Mouse (Mus musculus) embryonic facial prominence, embryonic 12.5 days (tissue): ENCODE measurements around the gene Lrr1. TPM values are rescaled to one million over a fixed set of nuclear protein-coding genes. Genes with fewer than 3 reads are reported as not detected.
"Not testable (repeated sequence)": the region's sequence is repeated elsewhere in the genome, so short reads cannot be mapped to it uniquely, and the experiment has no call there.

Experiments used
- ATAC-seq: fragments of 200-750 bp; cut with Nextera tagmentation; 2 replicates; pipeline ENCODE4 v1.8.0; 2017; ENCODE audit not compliant: insufficient number of reproducible peaks, insufficient read depth, low FRiP score, low TSS enrichment
- H3K27ac ChIP-seq: fragments of 300-500 bp; sonication (generic); 2 replicates; pipeline ENCODE4 v1.5.1; 2016; ENCODE audit warnings: mild to moderate bottlenecking
- H3K27me3 ChIP-seq: fragments of 300-500 bp; sonication (generic); 2 replicates; pipeline ENCODE4 v1.6.1; 2016; ENCODE audit warnings: mild to moderate bottlenecking, moderate library complexity
- H3K36me3 ChIP-seq: fragments of 300-500 bp; sonication (generic); 2 replicates; pipeline ENCODE4 v1.6.1; 2016; ENCODE audit warnings: mild to moderate bottlenecking
- H3K4me1 ChIP-seq: fragments of 300-500 bp; sonication (generic); 2 replicates; pipeline ENCODE4 v1.6.1; 2016
- H3K4me2 ChIP-seq: fragments of 300-500 bp; sonication (generic); replicated peaks from 2 replicates; pipeline ENCODE4 v1.6.1; 2016; ENCODE audit warnings: mild to moderate bottlenecking, moderate library complexity
- H3K4me3 ChIP-seq: fragments of 300-500 bp; sonication (generic); 2 replicates; pipeline ENCODE4 v1.5.1; 2016; ENCODE audit warnings: mild to moderate bottlenecking
- H3K9ac ChIP-seq: fragments of 300-500 bp; sonication (generic); 2 replicates; pipeline ENCODE4 v1.6.1; 2016; ENCODE audit warnings: mild to moderate bottlenecking, moderate library complexity
- H3K9me3 ChIP-seq: fragments of 300-500 bp; sonication (generic); 2 replicates; pipeline ENCODE4 v1.6.1; 2016; ENCODE audit warnings: mild to moderate bottlenecking, moderate library complexity
- WGBS: fragments of 180-500 bp; shearing (Covaris S2); methylation state at CpG from one replicate; pipeline ENCODE4 v1.1.7; 2016; 5-methylcytosine and 5-hydroxymethylcytosine counted together
- polyA plus RNA-seq: library from polyadenylated mRNA; unstranded; fragments of >200 nt; fragmentation: Nextera tagmentation; extraction: Ambion mirVana; gene quantifications from 2 replicates; pipeline ENCODE4 v1.2.1, GENCODE M21; 2016

Gene Lrr1
- polyA plus RNA-seq, 1 experiment from 2014 or later: 23.6 TPM

DNA sequence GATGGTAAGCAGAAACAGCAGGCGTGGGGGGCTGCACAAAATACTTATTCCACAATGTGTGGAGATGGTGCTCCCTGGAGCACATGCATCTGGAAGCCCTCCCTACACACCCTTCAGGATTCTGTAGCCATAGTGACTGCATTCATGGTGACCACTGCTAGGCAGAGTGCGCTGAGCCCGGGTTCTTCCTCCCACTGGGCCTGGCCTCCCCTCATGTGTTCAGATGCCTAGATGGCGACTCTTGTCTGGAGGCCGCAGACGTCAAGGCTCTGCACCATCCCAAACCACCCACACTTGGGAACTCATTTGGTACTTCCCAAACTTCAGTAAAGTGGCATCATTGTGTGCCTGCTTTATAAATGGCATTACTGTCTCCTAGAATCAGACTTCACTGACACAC lies 25.2 kb upstream of the Lrr1 start:
- Histone ChIP-seq H3K9ac (no peak overlapping the region), H3K4me2 (no peak overlapping the region), H3K36me3 (no peaks in the 10 kb centered on the region), H3K27me3 (no peaks in the 10 kb centered on the region), H3K4me1 (no peaks in the 10 kb centered on the region), H3K9me3 (no peaks in the 10 kb centered on the region), H3K27ac (no peak overlapping the region), H3K4me3 (no peak overlapping the region)
- no peak for ATAC-seq
- WGBS: 71% methylated on average over 6 of the region's 6 CpGs

DNA sequence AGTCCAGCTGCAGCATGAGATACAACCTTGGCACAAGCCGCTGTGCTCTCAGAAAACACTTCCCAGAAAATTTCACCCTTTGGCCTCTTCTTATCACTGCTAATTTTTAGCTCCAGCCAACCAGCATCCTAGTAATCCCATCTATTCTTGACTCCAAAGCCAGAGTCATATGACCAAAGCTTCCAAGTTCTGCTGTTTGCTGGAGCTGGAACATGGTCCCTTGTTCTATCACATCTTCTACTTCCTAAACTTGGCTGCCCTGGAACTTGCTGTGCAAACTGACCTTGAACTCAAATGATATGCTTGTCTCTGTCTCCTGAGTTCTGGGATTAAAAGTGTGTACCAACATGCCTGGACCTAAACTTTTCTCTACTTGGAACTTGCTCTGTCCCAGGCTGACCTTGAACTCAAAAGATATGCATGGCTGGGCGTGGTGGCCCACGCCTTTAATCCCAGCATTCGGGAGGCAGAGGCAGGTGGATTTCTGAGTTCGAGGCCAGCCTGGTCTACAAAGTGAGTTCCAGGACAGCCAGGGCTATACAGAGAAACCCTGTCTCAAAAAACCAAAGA lies 21.4 kb upstream of the Lrr1 start:
- Histone ChIP-seq H3K4me2 (no peak overlapping the region), H3K4me3 (no peak overlapping the region), H3K27me3 (no peaks in the 10 kb centered on the region), H3K27ac (no peak overlapping the region), H3K36me3 (no peaks in the 10 kb centered on the region), H3K9ac (no peak overlapping the region), H3K9me3 (no peaks in the 10 kb centered on the region), H3K4me1 (no peaks in the 10 kb centered on the region)
- 89% methylated on average over 5 of the region's 5 CpGs for WGBS
- no peak for ATAC-seq

DNA sequence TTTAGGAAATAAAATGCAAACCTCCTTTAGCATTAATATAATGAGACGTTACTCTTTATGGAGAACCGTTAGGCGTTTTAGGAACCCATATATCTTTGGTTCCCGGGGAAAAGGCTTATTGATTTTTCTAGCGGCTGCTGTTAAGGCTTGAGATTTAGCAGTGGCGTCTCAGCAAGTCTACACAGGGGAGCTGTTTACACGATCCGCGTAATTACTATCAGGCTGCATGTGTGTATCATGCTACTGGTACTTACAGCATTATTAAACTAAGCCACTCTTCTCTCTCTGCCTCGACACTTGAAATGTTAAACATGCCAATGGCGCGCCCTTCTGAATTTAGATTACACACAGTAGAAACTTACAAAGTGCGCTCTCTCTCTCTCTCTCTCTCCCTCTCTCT lies 18.6 kb upstream of the Lrr1 start:
- H3K9ac ChIP-seq: no peak overlapping the region
- no peak for ATAC-seq
- H3K36me3 ChIP-seq: no peaks in the 10 kb centered on the region
- H3K9me3 ChIP-seq: no peaks in the 10 kb centered on the region
- H3K27me3 ChIP-seq: no peaks in the 10 kb centered on the region
- H3K27ac ChIP-seq: no peak overlapping the region
- no peaks in the 10 kb centered on the region for H3K4me1 ChIP-seq
- no peak overlapping the region for H3K4me3 ChIP-seq
- 82% methylated on average over 13 of the region's 13 CpGs for WGBS
- H3K4me2 ChIP-seq: no peak overlapping the region

DNA sequence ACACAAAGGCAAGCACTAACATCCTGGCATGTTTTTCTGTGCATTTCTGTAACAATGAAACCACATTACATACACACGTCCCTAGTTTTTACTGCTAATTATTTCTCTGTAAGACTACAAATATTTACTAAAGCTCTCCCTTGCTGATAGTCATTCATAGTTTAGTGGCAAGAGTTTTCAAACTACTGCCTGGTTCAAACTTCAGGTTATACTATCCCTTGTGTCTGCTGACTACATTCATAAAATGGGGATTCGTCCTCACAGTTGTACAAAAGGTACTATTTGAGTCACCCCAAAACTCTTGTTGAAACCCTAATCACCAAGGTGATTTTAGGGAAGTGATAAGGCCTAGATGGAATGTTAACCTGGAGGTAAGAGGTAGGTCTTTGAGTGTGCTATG lies 12.7 kb upstream of the Lrr1 start:
- H3K9ac ChIP-seq: no peak overlapping the region
- WGBS: 86% methylated on average over 2 of the region's 2 CpGs
- no peak overlapping the region for H3K27ac ChIP-seq
- no peaks in the 10 kb centered on the region for H3K9me3 ChIP-seq
- H3K27me3 ChIP-seq: no peaks in the 10 kb centered on the region
- no peak overlapping the region for H3K4me2 ChIP-seq
- H3K4me1 ChIP-seq: peaks cover 4% of the 10 kb centered on the region
- ATAC-seq: no peak
- no peak overlapping the region for H3K4me3 ChIP-seq
- H3K36me3 ChIP-seq: peaks cover 20% of the 10 kb centered on the region

DNA sequence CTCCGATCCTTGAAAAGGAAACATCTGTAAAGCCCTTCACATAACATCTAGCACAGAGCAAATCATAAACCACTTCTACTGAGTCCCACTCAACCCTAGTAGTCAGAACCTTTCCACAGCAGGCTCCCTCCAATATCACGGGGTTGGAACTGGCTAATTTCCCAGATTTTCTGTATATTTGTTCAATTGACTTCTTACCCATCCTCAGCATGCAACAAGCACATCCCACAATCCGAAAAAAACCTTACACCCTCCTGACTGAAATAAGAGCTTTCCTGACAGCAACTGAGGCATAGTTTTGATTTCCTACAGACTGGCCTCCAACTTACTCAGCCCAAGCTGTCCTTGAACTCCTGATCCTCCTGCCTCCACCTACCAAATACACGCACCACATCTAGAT lies 12.2 kb upstream of the Lrr1 start:
- no peak overlapping the region for H3K9ac ChIP-seq

DNA sequence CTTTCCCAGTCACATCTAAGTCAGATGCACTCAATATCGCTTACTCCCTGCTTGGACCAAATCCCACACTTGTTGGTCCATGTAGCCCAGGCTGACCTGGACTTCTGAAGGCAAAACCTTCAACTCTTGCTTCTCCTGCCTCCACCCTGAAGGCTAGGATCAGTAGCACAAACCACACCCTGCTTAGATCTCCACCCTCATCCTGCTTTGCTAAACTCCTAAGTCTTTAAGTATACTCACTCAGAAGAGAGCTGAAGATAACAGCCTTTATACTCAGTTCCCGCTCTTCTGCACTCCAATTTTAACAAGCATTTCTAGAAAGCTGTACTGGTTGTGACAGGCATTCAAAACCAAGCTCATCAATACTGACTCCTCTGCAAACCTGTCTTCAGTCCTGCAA lies 11.5 kb upstream of the Lrr1 start:
- Histone ChIP-seq H3K27me3 (no peaks in the 10 kb centered on the region), H3K4me3 (no peak overlapping the region), H3K4me1 (peaks cover 4% of the 10 kb centered on the region), H3K27ac (no peak overlapping the region), H3K4me2 (no peak overlapping the region), H3K9me3 (no peaks in the 10 kb centered on the region), H3K9ac (no peak overlapping the region), H3K36me3 (peaks cover 20% of the 10 kb centered on the region)
- WGBS: 97% methylated on average over 2 of the region's 2 CpGs
- no peak for ATAC-seq

More for the DNA sequence above, 12.2 kb upstream of the Lrr1 start:
- no peak for ATAC-seq
- no peaks in the 10 kb centered on the region for H3K9me3 ChIP-seq
- 86% methylated on average over 4 of the region's 4 CpGs for WGBS
- H3K4me3 ChIP-seq: no peak overlapping the region
- no peak overlapping the region for H3K4me2 ChIP-seq
- H3K4me1 ChIP-seq: peaks cover 4% of the 10 kb centered on the region
- H3K36me3 ChIP-seq: peaks cover 20% of the 10 kb centered on the region
- H3K27me3 ChIP-seq: no peaks in the 10 kb centered on the region
- H3K27ac ChIP-seq: no peak overlapping the region

DNA sequence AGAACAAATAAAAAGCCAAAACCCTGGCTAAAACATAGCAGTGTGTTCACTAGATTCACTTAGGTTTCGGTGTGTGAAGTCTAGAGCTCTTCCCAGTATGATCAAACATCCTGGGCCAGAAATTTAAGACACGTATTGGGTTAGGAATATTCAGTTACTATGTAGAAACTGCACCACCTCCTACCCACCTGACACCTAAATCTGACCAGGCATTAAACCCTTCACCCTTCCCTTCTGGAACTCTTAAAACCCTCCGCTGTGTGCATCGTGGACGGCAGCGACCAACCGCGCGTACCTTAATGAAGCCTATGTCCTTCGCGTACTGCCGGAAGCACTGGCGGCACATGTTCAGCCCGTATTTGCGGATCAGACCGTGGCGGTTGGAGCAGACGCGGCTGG lies 10.2 kb upstream of the Lrr1 start:
- H3K27ac ChIP-seq: peak overlapping the region; percentile 93
- ATAC-seq: no peak
- 1% methylated on average over 19 of the region's 19 CpGs for WGBS

DNA sequence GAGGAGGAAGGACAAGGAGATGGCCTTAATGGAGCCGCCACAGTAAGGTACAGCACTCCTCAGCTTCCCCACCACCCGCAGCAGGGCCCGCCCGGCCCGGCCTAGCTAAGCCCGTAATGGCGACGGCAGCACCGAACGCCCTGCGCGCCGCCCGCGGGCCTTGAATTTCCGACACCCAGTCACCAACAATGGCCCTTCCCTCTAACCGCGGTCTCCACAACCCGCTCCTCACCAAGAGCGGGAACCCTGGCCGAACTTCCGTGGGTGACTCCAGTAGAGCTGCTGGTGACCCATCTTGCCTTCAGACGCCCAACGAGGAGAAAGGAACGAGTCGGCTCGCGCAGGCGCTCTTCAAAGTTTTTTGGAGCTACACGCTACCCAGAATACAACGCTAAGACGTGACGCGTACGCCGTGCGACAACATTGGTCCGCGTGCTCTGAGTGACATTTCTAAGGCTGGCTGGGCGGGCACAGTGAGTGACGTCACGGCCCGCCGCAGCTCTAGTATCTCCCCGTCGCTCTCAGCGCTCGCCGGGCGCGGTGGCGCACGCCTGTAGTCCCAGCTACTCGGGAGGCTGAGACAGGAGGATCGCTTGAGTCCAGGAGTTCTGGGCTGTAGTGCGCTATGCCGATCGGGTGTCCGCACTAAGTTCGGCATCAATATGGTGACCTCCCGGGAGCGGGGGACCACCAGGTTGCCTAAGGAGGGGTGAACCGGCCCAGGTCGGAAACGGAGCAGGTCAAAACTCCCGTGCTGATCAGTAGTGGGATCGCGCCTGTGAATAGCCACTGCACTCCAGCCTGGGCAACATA lies 9.6 kb upstream of the Lrr1 start, which contains the start of gene Rps29:
Gene Rps29 (minus strand): TSS at position 422 of the 813 bp plus-strand sequence.
- H3K27me3 ChIP-seq, H3K9me3 ChIP-seq, H3K4me1 ChIP-seq: not testable (repeated sequence)
- peak; percentile 99 for ATAC-seq
- Histone ChIP-seq H3K27ac (peak within 1 kb of the TSS; percentile 93), H3K9ac (peak within 1 kb of the TSS; percentile 91), H3K36me3 (peaks cover 20% of the 10 kb centered on the region), H3K4me3 (peak within 1 kb of the TSS; percentile 75), H3K4me2 (peak within 1 kb of the TSS; percentile 71)
- under 1% methylated on average over 60 of the region's 68 CpGs for WGBS

More for the DNA sequence above, 10.2 kb upstream of the Lrr1 start:
- H3K36me3 ChIP-seq: peaks cover 20% of the 10 kb centered on the region
- H3K9ac ChIP-seq: peak overlapping the region; percentile 91
- no peaks in the 10 kb centered on the region for H3K9me3 ChIP-seq
- H3K4me3 ChIP-seq: peak overlapping the region; percentile 75
- peak overlapping the region; percentile 71 for H3K4me2 ChIP-seq
- no peaks in the 10 kb centered on the region for H3K27me3 ChIP-seq
- H3K4me1 ChIP-seq: peaks cover 4% of the 10 kb centered on the region

DNA sequence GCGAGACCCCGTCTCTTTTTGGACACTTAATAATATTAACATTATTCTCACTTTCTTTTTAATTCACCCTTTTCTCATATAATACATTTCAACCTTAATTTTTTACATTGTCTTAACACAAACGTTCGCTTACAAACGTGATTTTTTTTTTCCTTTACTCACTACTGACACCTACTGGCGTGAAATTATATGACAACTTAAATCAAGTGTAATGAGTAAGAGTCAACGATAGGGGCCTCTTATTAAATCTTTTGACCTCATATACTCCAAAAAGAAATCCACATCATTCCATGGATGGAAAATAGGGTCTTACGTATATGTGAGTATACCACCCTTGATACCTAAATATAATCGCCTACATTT lies 9.1 kb upstream of the Lrr1 start:
- Histone ChIP-seq H3K27me3 (no peaks in the 10 kb centered on the region), H3K36me3 (peaks cover 20% of the 10 kb centered on the region), H3K4me2 (no peak overlapping the region), H3K4me1 (peaks cover 4% of the 10 kb centered on the region), H3K9ac (no peak overlapping the region), H3K4me3 (no peak overlapping the region), H3K9me3 (no peaks in the 10 kb centered on the region), H3K27ac (no peak overlapping the region)
- 5% methylated on average over 9 of the region's 9 CpGs for WGBS
- no peak for ATAC-seq

DNA sequence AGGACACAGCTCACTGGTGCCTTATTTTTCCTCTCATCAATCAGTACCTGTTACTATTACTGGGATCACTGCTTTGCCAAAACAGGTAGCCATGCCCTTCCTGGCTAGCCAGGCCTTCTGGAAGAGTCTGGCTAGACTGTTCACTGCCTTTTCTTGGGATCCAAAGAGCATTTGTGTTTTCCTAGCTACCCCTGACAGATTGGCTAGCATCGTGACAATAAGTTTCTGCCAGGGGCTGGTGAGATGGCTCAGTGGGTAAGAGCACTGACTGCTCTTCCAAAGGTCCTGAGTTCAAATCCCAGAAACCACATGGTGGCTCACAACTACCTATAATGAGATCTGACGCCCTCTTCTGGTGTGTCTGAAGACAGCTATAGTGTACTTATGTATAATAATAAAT lies 7.9 kb upstream of the Lrr1 start:
- peaks cover 20% of the 10 kb centered on the region for H3K36me3 ChIP-seq
- not testable (repeated sequence) for ATAC-seq, H3K4me3 ChIP-seq, H3K4me1 ChIP-seq, H3K27ac ChIP-seq, H3K4me2 ChIP-seq, H3K27me3 ChIP-seq, H3K9me3 ChIP-seq, H3K9ac ChIP-seq
- WGBS: 81% methylated on average over 2 of the region's 2 CpGs

DNA sequence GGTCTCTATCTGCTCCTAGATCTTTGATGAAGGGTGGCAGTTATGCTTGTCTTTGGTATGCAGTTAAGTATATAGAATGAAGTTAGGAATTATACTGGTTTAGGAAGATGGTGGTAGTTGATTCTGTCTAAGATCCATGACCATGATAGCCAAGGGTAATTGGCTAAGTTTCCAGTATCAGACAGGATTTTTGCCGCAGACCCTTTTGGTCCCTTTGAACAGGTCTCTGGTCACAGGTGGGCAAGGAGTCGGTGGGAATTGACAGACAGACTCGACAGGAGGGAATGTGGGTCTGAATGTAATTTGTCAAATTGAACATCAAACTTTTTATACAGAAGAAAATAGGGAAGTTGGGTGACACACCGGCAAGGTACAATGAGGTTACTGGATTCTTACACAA lies 5.0 kb upstream of the Lrr1 start:
- H3K9me3 ChIP-seq, H3K27me3 ChIP-seq, H3K4me2 ChIP-seq, H3K36me3 ChIP-seq, H3K9ac ChIP-seq, ATAC-seq, H3K4me3 ChIP-seq, H3K27ac ChIP-seq, H3K4me1 ChIP-seq: not testable (repeated sequence)
- WGBS: 82% methylated on average over 4 of the region's 4 CpGs

DNA sequence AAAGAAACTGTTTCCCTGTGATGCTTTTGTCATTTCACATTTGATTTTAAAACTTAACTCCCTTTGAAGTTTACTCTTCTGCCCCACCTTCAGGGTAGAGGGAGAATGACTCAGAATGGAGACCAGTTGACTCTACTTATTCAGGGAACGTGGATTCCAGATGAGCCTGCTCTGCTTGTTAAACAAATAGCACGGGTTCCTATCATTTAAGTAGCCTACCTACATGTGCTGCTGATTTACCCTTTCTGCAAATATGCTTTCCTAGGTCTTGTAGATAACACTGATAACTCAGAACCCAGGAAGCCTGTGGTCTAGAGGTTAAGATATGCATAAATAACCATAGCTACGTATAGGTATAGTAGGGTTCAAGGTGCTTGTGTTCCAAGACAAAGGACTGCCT lies 3.7 kb upstream of the Lrr1 start:
- Histone ChIP-seq H3K4me2 (no peak overlapping the region), H3K27ac (no peak overlapping the region), H3K27me3 (no peaks in the 10 kb centered on the region), H3K4me3 (no peak overlapping the region), H3K9ac (no peak overlapping the region), H3K9me3 (no peaks in the 10 kb centered on the region), H3K36me3 (no peaks in the 10 kb centered on the region), H3K4me1 (0 out of 2 replicates have a peak, but pooled peaks cover 5% of the 10 kb centered on the region)
- WGBS: 53% methylated on average over 3 of the region's 3 CpGs
- ATAC-seq: no peak
